Mouse (Mus musculus): ENCODE data around the gene Irs1. TPM values are rescaled to one million over a fixed set of nuclear protein-coding genes. Genes with fewer than 3 reads are reported as not detected.
A peak's percentile ranks its signal among the peaks of the same experiment; 100 is the strongest.

The Irs1 gene
- polyA plus RNA-seq, 1 experiment from 2014 or later: 2.1 TPM

DNA sequence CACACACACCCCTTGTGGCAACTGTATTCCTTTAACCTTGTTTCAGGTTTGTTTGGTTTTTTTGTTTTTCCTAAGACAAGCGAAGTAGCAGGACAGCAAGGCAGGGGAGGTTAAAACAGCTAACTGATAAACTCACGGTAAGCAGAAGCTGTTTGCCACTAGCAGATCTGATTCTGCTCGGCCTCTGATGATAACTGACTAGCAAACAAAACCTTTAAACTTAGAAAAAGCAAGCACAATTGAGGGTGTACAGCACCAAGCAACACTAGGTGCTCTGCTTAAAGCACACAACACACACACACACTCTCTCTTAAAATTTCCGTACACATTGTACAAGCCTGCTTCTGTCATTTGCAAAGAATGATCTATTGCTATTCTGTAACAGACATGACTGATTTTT is 6.8 kb downstream of the Irs1 start:
- H3K27ac ChIP-seq (ENCODE audit: low read length): peak overlapping the region; percentile 61; the same call in 1 of the 2 replicates
- peak overlapping the region; percentile 54 for H3K4me3 ChIP-seq (ENCODE audit: low read length)
- ATAC-seq: no peak
- peak overlapping the region; percentile 76 for H3K9ac ChIP-seq (ENCODE audit: low read depth, low read length)
- H3K9me3 ChIP-seq (ENCODE audit: control insufficient read depth, low read length): no peaks in the 10 kb centered on the region
- H3K27me3 ChIP-seq (replicated peaks; ENCODE audit: control insufficient read depth, insufficient read depth, low read length): no peaks in the 10 kb centered on the region
- no peaks in the 10 kb centered on the region for H3K36me3 ChIP-seq (ENCODE audit: control insufficient read depth, insufficient read depth, low read length)
- 21% methylated on average over 4 of the region's 4 CpGs for WGBS
- peaks cover 19% of the 10 kb centered on the region for H3K4me1 ChIP-seq (ENCODE audit: control insufficient read depth, insufficient read depth, low read length)
- peak overlapping the region; percentile 85 for H3K4me2 ChIP-seq (ENCODE audit: low read depth, low read length)

DNA sequence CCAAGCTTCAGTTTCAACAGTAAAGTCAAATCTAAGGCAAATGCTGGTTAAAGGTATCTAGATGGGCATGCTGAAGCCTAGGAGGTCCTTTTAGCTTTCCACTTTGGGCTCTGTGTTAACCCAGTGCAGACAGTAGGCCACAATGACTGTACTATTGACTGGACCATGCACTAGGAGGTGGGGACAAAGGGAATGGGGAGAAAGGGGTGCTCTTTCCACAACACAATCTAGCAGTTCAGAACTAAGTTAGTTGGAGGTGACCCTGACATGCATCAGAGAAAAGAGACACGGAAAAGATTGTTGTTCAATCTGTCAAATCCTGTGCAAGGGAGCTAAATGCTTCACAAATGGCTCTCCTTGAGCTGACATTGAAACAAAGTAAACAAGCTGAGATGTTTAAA is 7.3 kb downstream of the Irs1 start:
- ATAC-seq: 0 out of 2 replicates have a peak, but pooled peaks have one; percentile 7
- Histone ChIP-seq H3K4me1 (ENCODE audit: control insufficient read depth, insufficient read depth, low read length) (peaks cover 16% of the 10 kb centered on the region), H3K9ac (ENCODE audit: low read depth, low read length) (peak overlapping the region; percentile 76), H3K36me3 (ENCODE audit: control insufficient read depth, insufficient read depth, low read length) (no peaks in the 10 kb centered on the region), H3K4me3 (ENCODE audit: low read length) (peak overlapping the region; percentile 54), H3K4me2 (ENCODE audit: low read depth, low read length) (peak overlapping the region; percentile 85), H3K27ac (ENCODE audit: low read length) (peak overlapping the region; percentile 88), H3K27me3 (replicated peaks; ENCODE audit: control insufficient read depth, insufficient read depth, low read length) (no peaks in the 10 kb centered on the region), H3K9me3 (ENCODE audit: control insufficient read depth, low read length) (no peaks in the 10 kb centered on the region)
- WGBS: 6% methylated on average over 1 of the region's 1 CpGs

DNA sequence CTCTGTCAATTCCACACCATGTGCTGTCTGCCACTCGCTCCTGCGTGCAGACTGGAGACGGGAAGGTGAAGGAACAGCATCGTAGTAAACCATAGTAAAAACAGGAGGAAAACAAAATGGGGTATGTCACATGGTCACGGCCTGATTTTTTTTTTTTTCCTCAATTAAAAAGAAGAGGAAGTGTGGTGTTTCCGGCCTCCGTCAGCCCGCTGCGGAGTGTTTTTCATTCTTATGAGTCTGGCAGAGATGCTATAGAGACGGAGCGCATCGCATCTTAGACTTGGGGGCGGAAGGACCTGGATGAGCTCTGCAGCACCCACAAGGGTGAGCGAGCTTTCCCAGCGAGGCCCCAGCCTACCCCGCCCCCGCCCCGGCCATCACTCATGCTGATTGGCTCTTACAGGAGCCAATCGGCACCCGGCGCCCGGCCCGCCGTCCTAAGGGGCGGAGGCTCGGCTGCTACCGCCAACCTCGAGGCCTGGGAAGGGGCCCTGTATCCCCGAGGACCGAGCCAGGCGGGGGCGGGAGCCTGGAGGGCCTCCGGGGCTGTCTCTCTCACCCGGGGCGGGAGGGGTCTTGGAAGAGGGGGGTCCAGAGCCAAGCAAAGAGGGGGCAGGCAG is 8.1 kb downstream of the Irs1 start:
- H3K36me3 ChIP-seq (ENCODE audit: control insufficient read depth, insufficient read depth, low read length): no peaks in the 10 kb centered on the region
- peak overlapping the region; percentile 88 for H3K27ac ChIP-seq (ENCODE audit: low read length)
- H3K4me1 ChIP-seq (ENCODE audit: control insufficient read depth, insufficient read depth, low read length): peaks cover 16% of the 10 kb centered on the region
- peak overlapping the region; percentile 54 for H3K4me3 ChIP-seq (ENCODE audit: low read length)
- H3K27me3 ChIP-seq (replicated peaks; ENCODE audit: control insufficient read depth, insufficient read depth, low read length): no peaks in the 10 kb centered on the region
- no peaks in the 10 kb centered on the region for H3K9me3 ChIP-seq (ENCODE audit: control insufficient read depth, low read length)
- H3K9ac ChIP-seq (ENCODE audit: low read depth, low read length): peak overlapping the region; percentile 76
- ATAC-seq: peak; percentile 99
- 2% methylated on average over 31 of the region's 35 CpGs for WGBS
- H3K4me2 ChIP-seq (ENCODE audit: low read depth, low read length): peak overlapping the region; percentile 85

DNA sequence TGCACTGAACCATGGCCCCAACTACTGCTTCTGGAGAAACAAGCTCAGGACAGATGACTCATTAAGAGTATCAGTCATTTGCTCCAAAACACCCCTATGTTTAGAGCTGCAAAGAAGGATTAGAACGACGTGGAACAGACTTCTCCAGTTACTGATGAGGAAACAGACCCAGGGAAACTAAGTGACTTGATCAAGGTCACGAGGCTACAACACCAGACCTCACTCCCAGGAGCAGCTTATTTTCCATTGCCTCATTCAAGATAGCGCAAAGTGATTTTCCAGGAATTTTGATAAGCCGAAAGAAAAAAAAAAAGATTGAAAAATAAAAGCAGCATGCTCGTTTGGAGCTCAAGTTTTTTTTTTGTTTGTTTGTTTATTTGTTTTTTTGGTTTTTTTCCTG is 9.4 kb downstream of the Irs1 start:
- Histone ChIP-seq H3K36me3 (ENCODE audit: control insufficient read depth, insufficient read depth, low read length) (no peaks in the 10 kb centered on the region), H3K27me3 (replicated peaks; ENCODE audit: control insufficient read depth, insufficient read depth, low read length) (no peaks in the 10 kb centered on the region), H3K4me1 (ENCODE audit: control insufficient read depth, insufficient read depth, low read length) (peaks cover 6% of the 10 kb centered on the region; the same call in 1 of the 2 replicates), H3K9ac (ENCODE audit: low read depth, low read length) (no peak overlapping the region), H3K27ac (ENCODE audit: low read length) (no peak overlapping the region), H3K9me3 (ENCODE audit: control insufficient read depth, low read length) (no peaks in the 10 kb centered on the region), H3K4me3 (ENCODE audit: low read length) (no peak overlapping the region), H3K4me2 (ENCODE audit: low read depth, low read length) (no peak overlapping the region)
- WGBS: 78% methylated on average over 6 of the region's 6 CpGs
- no peak for ATAC-seq

DNA sequence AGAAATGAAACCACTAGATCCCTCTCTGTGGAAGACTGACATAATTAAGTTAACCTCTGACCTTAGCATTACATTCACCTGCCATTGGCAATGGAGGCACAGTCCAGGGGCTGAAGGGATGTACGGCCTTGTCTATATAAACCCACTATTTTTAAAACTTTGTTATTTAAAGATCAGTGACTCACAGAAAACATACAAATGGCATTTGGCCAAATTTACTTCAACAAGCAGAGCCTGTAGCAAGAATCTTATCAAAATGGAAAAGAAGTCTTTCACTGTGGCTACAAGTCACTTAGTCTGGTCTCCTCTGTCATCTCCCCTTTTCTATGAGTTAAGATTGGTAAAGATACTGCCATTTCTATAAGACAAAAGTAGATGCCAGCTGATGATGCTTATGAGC is 11.4 kb downstream of the Irs1 start:
- no peak overlapping the region for H3K9ac ChIP-seq (ENCODE audit: low read depth, low read length)
- H3K4me3 ChIP-seq (ENCODE audit: low read length): no peak overlapping the region
- no peaks in the 10 kb centered on the region for H3K27me3 ChIP-seq (replicated peaks; ENCODE audit: control insufficient read depth, insufficient read depth, low read length)
- 66% methylated on average over 1 of the region's 1 CpGs for WGBS
- H3K9me3 ChIP-seq (ENCODE audit: control insufficient read depth, low read length): no peaks in the 10 kb centered on the region
- H3K27ac ChIP-seq (ENCODE audit: low read length): no peak overlapping the region
- peaks cover 6% of the 10 kb centered on the region; the same call in 1 of the 2 replicates for H3K4me1 ChIP-seq (ENCODE audit: control insufficient read depth, insufficient read depth, low read length)
- H3K4me2 ChIP-seq (ENCODE audit: low read depth, low read length): no peak overlapping the region
- 0 out of 2 replicates have a peak, but pooled peaks cover 3% of the 10 kb centered on the region for H3K36me3 ChIP-seq (ENCODE audit: control insufficient read depth, insufficient read depth, low read length)
- no peak for ATAC-seq

DNA sequence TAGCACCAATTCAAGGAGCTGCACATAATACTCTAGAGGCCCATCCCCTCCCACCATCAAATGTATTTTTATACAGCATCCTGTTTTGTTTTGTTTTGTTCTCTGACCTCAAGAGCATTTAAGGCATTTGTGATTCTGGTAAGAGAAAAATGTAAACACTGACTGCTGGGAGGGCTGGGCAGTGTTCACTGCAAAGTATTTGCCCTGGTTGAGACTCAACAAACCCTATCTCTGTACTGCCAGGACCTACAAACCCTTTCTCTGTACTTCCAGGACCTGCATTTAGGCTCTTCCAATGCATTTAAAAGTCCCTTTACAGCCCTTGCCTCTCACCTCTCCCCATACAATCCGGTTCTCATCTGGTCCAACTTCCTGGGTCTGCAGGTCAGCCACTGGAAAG is 16.9 kb downstream of the Irs1 start:
- 0 out of 2 replicates have a peak, but pooled peaks cover 3% of the 10 kb centered on the region for H3K36me3 ChIP-seq (ENCODE audit: control insufficient read depth, insufficient read depth, low read length)
- H3K4me1 ChIP-seq (ENCODE audit: control insufficient read depth, insufficient read depth, low read length): peaks cover 3% of the 10 kb centered on the region
- 38% methylated on average over 1 of the region's 1 CpGs for WGBS
- no peak for ATAC-seq
- no peak overlapping the region for H3K27ac ChIP-seq (ENCODE audit: low read length)
- no peaks in the 10 kb centered on the region for H3K27me3 ChIP-seq (replicated peaks; ENCODE audit: control insufficient read depth, insufficient read depth, low read length)
- no peak overlapping the region for H3K4me3 ChIP-seq (ENCODE audit: low read length)
- H3K4me2 ChIP-seq (ENCODE audit: low read depth, low read length): no peak overlapping the region
- H3K9me3 ChIP-seq (ENCODE audit: control insufficient read depth, low read length): no peaks in the 10 kb centered on the region
- H3K9ac ChIP-seq (ENCODE audit: low read depth, low read length): no peak overlapping the region

DNA sequence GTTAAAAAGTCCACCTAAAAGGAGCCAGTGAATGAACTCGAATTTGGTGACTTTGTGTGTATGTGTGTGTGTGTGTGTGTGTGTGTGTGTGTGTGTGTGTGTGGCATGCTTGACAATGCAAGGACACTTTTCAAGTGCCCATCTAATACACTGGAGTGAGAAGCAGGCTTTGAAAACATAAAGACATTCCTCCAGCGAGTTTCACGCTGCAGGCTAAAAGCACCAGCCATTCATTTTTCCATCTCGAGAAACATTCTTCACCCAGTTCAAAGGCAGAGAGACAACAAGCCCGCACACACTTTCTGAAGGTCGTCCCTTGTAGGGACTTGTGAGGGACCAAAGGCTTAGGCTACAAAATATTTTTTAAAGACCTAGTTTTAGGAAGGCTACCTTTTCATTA is 17.7 kb downstream of the Irs1 start:
- Histone ChIP-seq H3K36me3 (ENCODE audit: control insufficient read depth, insufficient read depth, low read length) (0 out of 2 replicates have a peak, but pooled peaks cover 3% of the 10 kb centered on the region), H3K27me3 (replicated peaks; ENCODE audit: control insufficient read depth, insufficient read depth, low read length) (no peaks in the 10 kb centered on the region), H3K9me3 (ENCODE audit: control insufficient read depth, low read length) (no peaks in the 10 kb centered on the region), H3K4me1 (ENCODE audit: control insufficient read depth, insufficient read depth, low read length) (peaks cover 3% of the 10 kb centered on the region), H3K4me3 (ENCODE audit: low read length) (no peak overlapping the region), H3K4me2 (ENCODE audit: low read depth, low read length) (no peak overlapping the region), H3K9ac (ENCODE audit: low read depth, low read length) (no peak overlapping the region), H3K27ac (ENCODE audit: low read length) (no peak overlapping the region)
- no peak for ATAC-seq
- 50% methylated on average over 6 of the region's 6 CpGs for WGBS

DNA sequence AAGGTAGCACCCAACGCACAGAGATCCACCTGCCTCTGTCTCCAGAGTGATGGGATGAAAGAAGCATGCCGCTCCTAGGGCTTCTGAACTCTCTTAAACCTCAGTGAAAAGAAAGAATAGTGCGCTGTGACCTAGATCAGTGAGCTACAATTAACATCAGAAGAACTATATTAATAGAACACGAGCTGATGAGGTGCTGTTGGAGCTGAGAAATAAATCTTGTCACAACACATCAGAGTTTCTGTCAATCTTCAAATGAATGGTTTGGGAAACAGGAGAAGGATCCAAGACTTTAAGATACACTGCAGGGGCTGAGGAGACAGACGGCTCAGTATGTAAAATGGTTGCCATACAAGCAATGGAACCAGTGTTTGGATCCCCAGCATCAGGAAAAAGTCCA is 19.0 kb downstream of the Irs1 start:
- H3K27me3 ChIP-seq (replicated peaks; ENCODE audit: control insufficient read depth, insufficient read depth, low read length): no peaks in the 10 kb centered on the region

DNA sequence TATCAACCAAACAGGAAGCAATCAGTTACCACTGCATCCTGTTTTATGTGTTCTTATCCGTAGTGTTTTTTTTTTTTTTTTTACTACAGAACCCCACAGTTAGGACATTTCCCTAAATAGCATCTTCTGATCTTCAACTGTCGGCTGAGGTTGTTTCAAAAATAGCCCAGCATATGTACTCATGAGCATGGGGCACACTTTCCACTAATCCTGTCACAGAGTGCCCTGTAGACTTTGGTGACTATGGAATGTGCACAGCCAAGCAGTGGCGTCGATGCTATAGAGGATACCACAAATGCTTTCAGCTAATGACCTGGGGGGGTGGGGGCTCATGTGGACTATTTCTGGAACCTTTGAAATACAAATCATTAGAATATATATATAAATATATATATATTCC is 23.7 kb downstream of the Irs1 start:
- WGBS: 72% methylated on average over 4 of the region's 4 CpGs
- Histone ChIP-seq H3K36me3 (ENCODE audit: control insufficient read depth, insufficient read depth, low read length) (no peaks in the 10 kb centered on the region), H3K27ac (ENCODE audit: low read length) (no peak overlapping the region), H3K27me3 (replicated peaks; ENCODE audit: control insufficient read depth, insufficient read depth, low read length) (no peaks in the 10 kb centered on the region), H3K4me3 (ENCODE audit: low read length) (no peak overlapping the region), H3K9ac (ENCODE audit: low read depth, low read length) (no peak overlapping the region), H3K4me2 (ENCODE audit: low read depth, low read length) (no peak overlapping the region), H3K4me1 (ENCODE audit: control insufficient read depth, insufficient read depth, low read length) (no peaks in the 10 kb centered on the region), H3K9me3 (ENCODE audit: control insufficient read depth, low read length) (no peaks in the 10 kb centered on the region)
- no peak for ATAC-seq

More for the DNA sequence above, 19.0 kb downstream of the Irs1 start:
- H3K9ac ChIP-seq (ENCODE audit: low read depth, low read length): no peak overlapping the region
- 0 out of 2 replicates have a peak, but pooled peaks cover 3% of the 10 kb centered on the region for H3K36me3 ChIP-seq (ENCODE audit: control insufficient read depth, insufficient read depth, low read length)
- 90% methylated on average over 5 of the region's 5 CpGs for WGBS
- H3K4me2 ChIP-seq (ENCODE audit: low read depth, low read length): no peak overlapping the region
- H3K9me3 ChIP-seq (ENCODE audit: control insufficient read depth, low read length): no peaks in the 10 kb centered on the region
- H3K27ac ChIP-seq (ENCODE audit: low read length): no peak overlapping the region
- H3K4me3 ChIP-seq (ENCODE audit: low read length): no peak overlapping the region
- peaks cover 3% of the 10 kb centered on the region for H3K4me1 ChIP-seq (ENCODE audit: control insufficient read depth, insufficient read depth, low read length)
- ATAC-seq: no peak

DNA sequence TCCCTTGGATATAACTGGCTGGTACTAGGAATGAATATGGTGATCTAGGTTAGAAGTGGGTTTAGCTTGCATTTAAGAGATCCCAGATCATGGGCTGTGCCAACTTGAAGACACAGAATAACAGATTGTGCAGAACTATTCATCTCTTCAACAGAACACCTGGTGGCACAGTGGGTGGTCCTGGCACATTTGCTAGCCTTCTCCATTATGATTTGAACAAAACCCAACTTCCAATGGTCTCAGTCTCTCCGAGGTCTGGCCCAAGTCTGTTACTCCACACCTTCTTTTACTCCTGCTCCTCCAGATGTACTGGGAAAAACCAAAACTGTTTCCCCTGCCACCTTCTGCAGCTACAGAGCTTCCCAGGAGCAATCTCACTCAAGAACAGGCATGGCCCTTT is 28.9 kb downstream of the Irs1 start:
- H3K4me2 ChIP-seq (ENCODE audit: low read depth, low read length): no peak overlapping the region
- no peaks in the 10 kb centered on the region for H3K4me1 ChIP-seq (ENCODE audit: control insufficient read depth, insufficient read depth, low read length)
- H3K27me3 ChIP-seq (replicated peaks; ENCODE audit: control insufficient read depth, insufficient read depth, low read length): no peaks in the 10 kb centered on the region
- ATAC-seq: no peak
- H3K9ac ChIP-seq (ENCODE audit: low read depth, low read length): no peak overlapping the region
- 62% methylated on average over 1 of the region's 1 CpGs for whole genome bisulfite sequencing
- no peak overlapping the region for H3K4me3 ChIP-seq (ENCODE audit: low read length)
- H3K27ac ChIP-seq (ENCODE audit: low read length): no peak overlapping the region
- H3K36me3 ChIP-seq (ENCODE audit: control insufficient read depth, insufficient read depth, low read length): no peaks in the 10 kb centered on the region
- H3K9me3 ChIP-seq (ENCODE audit: control insufficient read depth, low read length): no peaks in the 10 kb centered on the region
